Mouse (Mus musculus) liver, embryonic 13.5 days (tissue): ENCODE data around the gene Mylk. TPM values are rescaled to one million over a fixed set of nuclear protein-coding genes. Genes with fewer than 3 reads are reported as not detected.

Experiments
- ATAC-seq: fragments of 200-750 bp; cut with Nextera tagmentation; 2 replicates; pipeline ENCODE4 v1.8.0; 2017; ENCODE audit warnings: low read depth, mild to moderate bottlenecking, moderate number of reproducible peaks, moderate library complexity
- DNase-seq: peaks from one replicate; pipeline ENCODE4 v3.0.0; 2022
- H3K27ac ChIP-seq: fragments of 300-500 bp; sonication (generic); 2 replicates; pipeline ENCODE4 v1.5.1; 2015; ENCODE audit warnings: moderate library complexity, mild to moderate bottlenecking, inconsistent platforms
- H3K27me3 ChIP-seq: fragments of 300-500 bp; sonication (generic); 2 replicates; pipeline ENCODE4 v1.6.1; 2015; ENCODE audit warnings: mild to moderate bottlenecking, inconsistent platforms
- H3K36me3 ChIP-seq: fragments of 300-500 bp; sonication (generic); 2 replicates; pipeline ENCODE4 v1.6.1; 2015; ENCODE audit warnings: mild to moderate bottlenecking, inconsistent platforms
- H3K4me1 ChIP-seq: fragments of 300-500 bp; sonication (generic); replicated peaks from 2 replicates; pipeline ENCODE4 v1.6.1; 2015; ENCODE audit warnings: inconsistent platforms
- H3K4me2 ChIP-seq: fragments of 300-500 bp; sonication (generic); 2 replicates; pipeline ENCODE4 v1.6.1; 2015; ENCODE audit warnings: inconsistent platforms, mild to moderate bottlenecking, moderate library complexity
- H3K4me3 ChIP-seq: fragments of 300-500 bp; sonication (generic); replicated peaks from 2 replicates; pipeline ENCODE4 v1.5.1; 2015; ENCODE audit warnings: mild to moderate bottlenecking, inconsistent platforms
- H3K9ac ChIP-seq: fragments of 300-500 bp; sonication (generic); 2 replicates; pipeline ENCODE4 v1.6.1; 2015; ENCODE audit warnings: mild to moderate bottlenecking, inconsistent platforms
- H3K9me3 ChIP-seq: fragments of 300-500 bp; sonication (generic); replicated peaks from 2 replicates; pipeline ENCODE4 v1.6.1; 2016; ENCODE audit warnings: inconsistent platforms
- whole genome bisulfite sequencing: fragments of 180-500 bp; shearing (Covaris S2); methylation state at CpG from one replicate; pipeline ENCODE4 v1.1.7; 2015; ENCODE audit not compliant: insufficient replicate concordance; 5-methylcytosine and 5-hydroxymethylcytosine counted together
- polyA plus RNA-seq: library from polyadenylated mRNA; unstranded; fragments of >200 nt; fragmentation: Nextera tagmentation; extraction: Ambion mirVana; gene quantifications from 2 replicates; pipeline ENCODE4 v1.2.1, GENCODE M21; 2015

Mylk gene
- polyA plus RNA-seq, 1 experiment from 2014 or later: 5.5 TPM

- 71% methylated on average over 12 of the region's 12 CpGs for WGBS
- H3K27ac ChIP-seq: no peak overlapping the region
- H3K9me3 ChIP-seq: no peaks in the 10 kb centered on the region
- H3K9ac ChIP-seq: no peak overlapping the region
- no peaks in the 10 kb centered on the region for H3K4me1 ChIP-seq
- no peaks in the 10 kb centered on the region for H3K36me3 ChIP-seq
- no peaks in the 10 kb centered on the region for H3K27me3 ChIP-seq
- no peak overlapping the region for H3K4me2 ChIP-seq
- DNase-seq (no peak), ATAC-seq (no peak)
- no peak overlapping the region for H3K4me3 ChIP-seq
These were observed 227.5 kb downstream of the Mylk start for GRCm38 (mm10) chr16:34972471-34972870.

- DNase-seq (no peak), ATAC-seq (no peak)
- WGBS: 32% methylated on average over 2 of the region's 2 CpGs
- Histone ChIP-seq H3K36me3 (no peaks in the 10 kb centered on the region), H3K9ac (no peak overlapping the region), H3K4me3 (no peak overlapping the region), H3K27ac (no peak overlapping the region), H3K4me2 (no peak overlapping the region), H3K9me3 (no peaks in the 10 kb centered on the region), H3K4me1 (no peaks in the 10 kb centered on the region), H3K27me3 (no peaks in the 10 kb centered on the region)
These were observed 230.5 kb downstream of the Mylk start for GRCm38 (mm10) chr16:34975544-34975943.

- H3K4me3 ChIP-seq: no peak overlapping the region
- ATAC-seq: no peak
- 70% methylated on average over 13 of the region's 13 CpGs for WGBS
- no peak for DNase-seq
- H3K27me3 ChIP-seq: no peaks in the 10 kb centered on the region
- H3K9ac ChIP-seq: no peak overlapping the region
- no peaks in the 10 kb centered on the region for H3K9me3 ChIP-seq
- no peak overlapping the region for H3K27ac ChIP-seq
- H3K4me2 ChIP-seq: no peak overlapping the region
- no peaks in the 10 kb centered on the region for H3K4me1 ChIP-seq
- H3K36me3 ChIP-seq: no peaks in the 10 kb centered on the region
These were observed 231.6 kb downstream of the Mylk start for GRCm38 (mm10) chr16:34976630-34977029.

GRCm38 (mm10) chr16:34978018-34978417 is 233.0 kb downstream of the Mylk start:
- ATAC-seq: no peak
- no peak for DNase-seq
- Histone ChIP-seq H3K27ac (no peak overlapping the region), H3K4me1 (no peaks in the 10 kb centered on the region), H3K4me3 (no peak overlapping the region), H3K9ac (no peak overlapping the region), H3K36me3 (no peaks in the 10 kb centered on the region), H3K27me3 (no peaks in the 10 kb centered on the region), H3K9me3 (no peaks in the 10 kb centered on the region), H3K4me2 (no peak overlapping the region)
- WGBS: 75% methylated on average over 7 of the region's 7 CpGs

- no peaks in the 10 kb centered on the region for H3K27me3 ChIP-seq
- no peak overlapping the region for H3K4me3 ChIP-seq
- 77% methylated on average over 7 of the region's 7 CpGs for WGBS
- no peak overlapping the region for H3K27ac ChIP-seq
- H3K9me3 ChIP-seq: no peaks in the 10 kb centered on the region
- H3K9ac ChIP-seq: no peak overlapping the region
- H3K4me2 ChIP-seq: no peak overlapping the region
- ATAC-seq (no peak), DNase-seq (no peak)
- 0 out of 2 replicates have a peak, but pooled peaks cover 3% of the 10 kb centered on the region for H3K4me1 ChIP-seq
- H3K36me3 ChIP-seq: no peaks in the 10 kb centered on the region
These were observed 236.0 kb downstream of the Mylk start for GRCm38 (mm10) chr16:34981009-34981408.

GRCm38 (mm10) chr16:34984203-34985030 is 239.4 kb downstream of the Mylk start:
- Histone ChIP-seq H3K4me3 (no peak overlapping the region), H3K4me2 (no peak overlapping the region), H3K27me3 (no peaks in the 10 kb centered on the region), H3K27ac (no peak overlapping the region), H3K9ac (no peak overlapping the region), H3K4me1 (peaks cover 6% of the 10 kb centered on the region), H3K36me3 (no peaks in the 10 kb centered on the region), H3K9me3 (no peaks in the 10 kb centered on the region)
- 50% methylated on average over 11 of the region's 11 CpGs for WGBS
- DNase-seq (no peak), ATAC-seq (no peak)

GRCm38 (mm10) chr16:34985031-34985346 is 240.0 kb downstream of the Mylk start:
- Histone ChIP-seq H3K9me3 (no peaks in the 10 kb centered on the region), H3K4me3 (no peak overlapping the region), H3K4me1 (peaks cover 6% of the 10 kb centered on the region), H3K27me3 (no peaks in the 10 kb centered on the region), H3K27ac (no peak overlapping the region), H3K9ac (no peak overlapping the region), H3K4me2 (no peak overlapping the region), H3K36me3 (no peaks in the 10 kb centered on the region)
- ATAC-seq: no peak
- WGBS: 51% methylated on average over 2 of the region's 2 CpGs
- DNase-seq: no peak

GRCm38 (mm10) chr16:34986211-34986825 is 241.3 kb downstream of the Mylk start:
- no peaks in the 10 kb centered on the region for H3K27me3 ChIP-seq
- H3K9ac ChIP-seq: no peak overlapping the region
- H3K4me1 ChIP-seq: peaks cover 6% of the 10 kb centered on the region
- H3K9me3 ChIP-seq: no peaks in the 10 kb centered on the region
- no peak overlapping the region for H3K4me3 ChIP-seq
- H3K4me2 ChIP-seq: no peak overlapping the region
- H3K36me3 ChIP-seq: no peaks in the 10 kb centered on the region
- H3K27ac ChIP-seq: no peak overlapping the region
- no peak for DNase-seq
- WGBS: 74% methylated on average over 13 of the region's 13 CpGs
- ATAC-seq: no peak

GRCm38 (mm10) chr16:34991365-34991764 is 246.4 kb downstream of the Mylk start:
- Histone ChIP-seq H3K4me3 (no peak overlapping the region), H3K9ac (no peak overlapping the region)
- ATAC-seq: no peak

GRCm38 (mm10) chr16:34992854-34993253 is 247.8 kb downstream of the Mylk start:
- H3K4me2 ChIP-seq: no peak overlapping the region
- no peak overlapping the region for H3K9ac ChIP-seq
- H3K4me1 ChIP-seq: no peaks in the 10 kb centered on the region
- 77% methylated on average over 5 of the region's 5 CpGs for WGBS
- DNase-seq: no peak
- no peaks in the 10 kb centered on the region for H3K27me3 ChIP-seq
- H3K4me3 ChIP-seq: no peak overlapping the region
- no peaks in the 10 kb centered on the region for H3K9me3 ChIP-seq
- ATAC-seq: no peak
- H3K27ac ChIP-seq: no peak overlapping the region
- no peaks in the 10 kb centered on the region for H3K36me3 ChIP-seq

More at GRCm38 (mm10) chr16:34991365-34991764, 246.4 kb downstream of the Mylk start:
- H3K36me3 ChIP-seq: no peaks in the 10 kb centered on the region
- H3K27me3 ChIP-seq: no peaks in the 10 kb centered on the region
- no peaks in the 10 kb centered on the region for H3K9me3 ChIP-seq
- DNase-seq: no peak
- H3K4me2 ChIP-seq: no peak overlapping the region
- H3K4me1 ChIP-seq: no peaks in the 10 kb centered on the region; the same call in none of the 2 replicates
- 48% methylated on average over 3 of the region's 3 CpGs for WGBS
- no peak overlapping the region for H3K27ac ChIP-seq

- Histone ChIP-seq H3K4me2 (no peak overlapping the region), H3K36me3 (no peaks in the 10 kb centered on the region), H3K9ac (no peak overlapping the region), H3K9me3 (no peaks in the 10 kb centered on the region), H3K4me1 (no peaks in the 10 kb centered on the region), H3K27me3 (no peaks in the 10 kb centered on the region), H3K4me3 (no peak overlapping the region), H3K27ac (no peak overlapping the region)
- ATAC-seq: no peak
- no peak for DNase-seq
- WGBS: 68% methylated on average over 10 of the region's 10 CpGs
These were observed 248.8 kb downstream of the Mylk start for GRCm38 (mm10) chr16:34993694-34994330.
